Mouse (Mus musculus) lung, postnatal 0 days (tissue): ENCODE measurements around the gene Btbd18.

Experiments
- CTCF ChIP-seq: IDR thresholded peaks from 2 replicates; pipeline ENCODE4 v1.5.1; 2016; ENCODE audit warnings: antibody characterized with exemption, mild to moderate bottlenecking
- EP300 ChIP-seq: IDR thresholded peaks from 2 replicates; pipeline ENCODE4 v1.6.1; 2016; ENCODE audit warnings: antibody characterized with exemption, mild to moderate bottlenecking, control low read depth

GRCm38 (mm10) chr2:84612764-84613163, 46.1 kb upstream of the Btbd18 start:
- TF ChIP-seq CTCF (no peak), EP300 (no peak)
